Mouse (Mus musculus): Measurements from ENCODE around the gene Gm38100. TPM values are rescaled to one million over a fixed set of nuclear protein-coding genes. Genes with fewer than 3 reads are reported as not detected.

Gene Gm38100
- polyA plus RNA-seq, 1 experiment, result not detected

GRCm38 (mm10) chr1:175950851-175951250 lies 30.7 kb downstream of the Gm38100 start:
- Histone ChIP-seq H3K4me3 (ENCODE audit: insufficient read depth, low read length) (no peak overlapping the region), H3K27ac (ENCODE audit: insufficient read depth, low read length) (no peak overlapping the region), H3K4me1 (ENCODE audit: control insufficient read depth, insufficient read depth, low read length) (no peaks in the 10 kb centered on the region)
- TF ChIP-seq POLR2A (IDR thresholded peaks at IDR 0.05; ENCODE audit: low read depth, low read length), result no peak
- TF ChIP-seq CTCF (IDR thresholded peaks at IDR 0.05; ENCODE audit: borderline replicate concordance, insufficient read depth, low read length), result no peak

- no peak for TF ChIP-seq CTCF (IDR thresholded peaks at IDR 0.05; ENCODE audit: borderline replicate concordance, insufficient read depth, low read length)
- no peak for TF ChIP-seq POLR2A (IDR thresholded peaks at IDR 0.05; ENCODE audit: low read depth, low read length)
- Histone ChIP-seq H3K4me3 (ENCODE audit: insufficient read depth, low read length) (no peak overlapping the region), H3K27ac (ENCODE audit: insufficient read depth, low read length) (no peak overlapping the region), H3K4me1 (ENCODE audit: control insufficient read depth, insufficient read depth, low read length) (no peaks in the 10 kb centered on the region)
Measured at GRCm38 (mm10) chr1:175961786-175962185, 41.7 kb downstream of the Gm38100 start.

GRCm38 (mm10) chr1:175967004-175967745 lies 47.0 kb downstream of the Gm38100 start:
- TF ChIP-seq POLR2A (IDR thresholded peaks at IDR 0.05; ENCODE audit: low read depth, low read length) (no peak), CTCF (IDR thresholded peaks at IDR 0.05; ENCODE audit: borderline replicate concordance, insufficient read depth, low read length) (no peak)
- Histone ChIP-seq H3K4me1 (ENCODE audit: control insufficient read depth, insufficient read depth, low read length) (no peaks in the 10 kb centered on the region), H3K27ac (ENCODE audit: insufficient read depth, low read length) (no peak overlapping the region)

GRCm38 (mm10) chr1:175970710-175971109 lies 50.6 kb downstream of the Gm38100 start:
- H3K4me1 ChIP-seq (ENCODE audit: control insufficient read depth, insufficient read depth, low read length), result no peaks in the 10 kb centered on the region
- no peak for TF ChIP-seq POLR2A (IDR thresholded peaks at IDR 0.05; ENCODE audit: low read depth, low read length)
- no peak for TF ChIP-seq CTCF (IDR thresholded peaks at IDR 0.05; ENCODE audit: borderline replicate concordance, insufficient read depth, low read length)
- no peak overlapping the region for H3K27ac ChIP-seq (ENCODE audit: insufficient read depth, low read length)
- no peak overlapping the region for H3K4me3 ChIP-seq (ENCODE audit: insufficient read depth, low read length)

More at GRCm38 (mm10) chr1:175967004-175967745, 47.0 kb downstream of the Gm38100 start:
- no peak overlapping the region for H3K4me3 ChIP-seq (ENCODE audit: insufficient read depth, low read length)

Other genes with a start within 250 kb of the Gm38100 start
- 1.6 and 2.1 TPM in 2 replicates for gene Opn3, start 227.6 kb upstream of the Gm38100 start, polyA plus RNA-seq (2011; ENCODE audit: insufficient read length, low read depth, missing spikeins)
- 7.0 and 7.5 TPM in 2 replicates for gene Chml, start 227.4 kb upstream of the Gm38100 start, polyA plus RNA-seq (2011; ENCODE audit: insufficient read length, low read depth, missing spikeins)
- not detected in 2 replicates for gene Wdr64, start 221.7 kb upstream of the Gm38100 start, polyA plus RNA-seq (2011; ENCODE audit: insufficient read length, low read depth, missing spikeins)
- gene Exo1, start 39.7 kb upstream of the Gm38100 start, polyA plus RNA-seq (2011; ENCODE audit: insufficient read length, low read depth, missing spikeins), result 19.5 and 27.6 TPM in 2 replicates
- 4.0 TPM in 1 of 2 replicates, not detected in the other for gene Rbm8a2, start 58.8 kb downstream of the Gm38100 start, polyA plus RNA-seq (2011; ENCODE audit: insufficient read length, low read depth, missing spikeins)